Mouse (Mus musculus) layer of hippocampus, adult 8-10 months (tissue): ENCODE results near the gene Cep85l. TPM values are rescaled to one million over a fixed set of nuclear protein-coding genes. Genes with fewer than 3 reads are reported as not detected.

Experiments used
- DNase-seq, 2 experiments: peaks; one replicate each; pipeline ENCODE4 v3.0.0; 2022; ENCODE audit warnings: low spot score in 2 of 2
- total RNA-seq, 4 experiments: library from RNA; stranded (reverse); gene quantifications; 2 replicates each; pipeline ENCODE4 v1.2.4; 2022

Cep85l gene
- total RNA-seq, 4 experiments from 2014 or later, result 22.7 to 24.3 (median 23.8) TPM

DNA sequence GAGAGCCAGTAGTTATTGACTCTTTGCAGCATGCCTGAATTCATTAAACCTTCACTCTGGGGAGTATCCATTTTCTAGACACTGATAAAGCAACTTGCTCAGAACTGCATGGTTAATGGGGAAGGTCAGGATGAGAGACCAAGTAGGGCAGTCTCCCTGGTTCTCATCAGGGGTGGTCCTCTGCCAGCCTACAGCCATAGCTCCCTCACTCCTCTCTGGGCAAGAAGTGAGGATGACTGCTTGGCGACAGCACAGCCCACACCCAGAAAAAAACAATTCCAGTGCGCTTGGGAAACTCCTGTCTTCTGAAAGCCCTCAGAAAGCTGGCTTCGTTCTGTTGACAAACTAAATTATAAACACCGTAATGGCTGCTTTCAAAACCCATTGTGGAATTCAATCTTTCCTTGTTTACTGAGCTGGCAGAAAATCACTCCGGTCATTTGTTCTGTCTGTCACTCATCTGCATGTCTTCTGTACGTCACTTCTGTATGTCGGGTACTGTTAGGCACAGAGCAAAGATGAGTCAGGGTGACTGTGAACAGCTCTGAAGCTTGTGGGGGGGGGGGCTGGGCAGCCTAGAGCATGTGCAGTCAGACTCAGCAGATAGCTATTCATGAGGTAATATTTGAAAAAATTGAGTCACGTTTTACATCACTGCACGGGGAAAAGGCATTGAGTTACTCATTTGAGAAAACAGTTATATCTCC is 15.3 kb upstream of the Cep85l start:
- DNase-seq, result no peak

DNA sequence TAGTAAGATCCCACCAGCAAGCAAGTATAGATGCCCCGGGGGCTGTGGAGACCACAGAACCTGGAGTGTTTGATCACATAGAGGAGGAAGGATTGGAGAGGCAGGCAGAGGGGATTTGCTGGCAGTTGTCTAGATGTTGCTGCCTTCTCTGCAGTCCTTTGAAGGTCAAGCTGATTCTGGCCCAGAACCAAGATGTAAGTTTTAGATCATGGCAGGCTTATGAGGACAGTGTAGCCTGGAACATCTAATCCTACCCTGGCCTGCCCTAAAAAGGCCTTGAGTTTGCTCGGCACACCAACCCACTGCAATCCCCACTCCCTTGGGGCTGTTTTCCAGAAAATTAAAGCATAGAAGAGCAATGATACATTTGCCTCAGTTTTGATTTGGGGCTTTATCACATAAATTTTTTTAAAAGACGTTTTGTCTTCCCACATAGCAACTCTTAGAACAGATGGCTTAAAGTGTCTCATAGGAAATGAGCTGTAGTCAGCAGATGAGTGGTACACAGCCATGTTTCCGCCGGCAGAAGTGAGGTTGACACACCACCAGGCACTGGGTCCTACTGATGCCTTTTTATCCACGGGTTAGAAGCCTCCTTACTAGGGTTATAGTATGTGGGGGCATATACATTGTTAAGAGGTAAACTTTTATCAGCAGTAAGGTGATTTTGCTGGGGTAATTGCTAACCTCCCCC is 8.6 kb upstream of the Cep85l start:
- peak in 1 of 2 experiments; percentile 36 for DNase-seq

DNA sequence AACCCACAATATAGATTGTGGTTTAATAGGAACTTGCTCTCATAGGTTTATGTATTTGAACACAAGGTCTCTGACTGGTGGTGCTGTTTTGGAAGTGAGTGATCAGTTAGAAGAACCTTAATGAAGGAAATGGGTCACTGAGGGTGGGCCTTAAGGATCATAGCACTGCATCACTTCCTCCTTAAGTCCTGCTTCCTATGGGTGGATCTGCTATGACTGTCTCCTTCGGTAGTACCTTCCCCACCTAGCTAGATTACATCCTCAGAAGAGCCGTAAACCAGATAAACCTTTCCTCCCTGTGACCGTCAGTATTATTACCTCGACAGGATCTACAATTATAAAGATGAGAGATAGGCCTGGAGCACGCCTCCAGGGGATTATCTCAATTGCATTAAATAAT is 5.7 kb upstream of the Cep85l start:
- no peak for DNase-seq

DNA sequence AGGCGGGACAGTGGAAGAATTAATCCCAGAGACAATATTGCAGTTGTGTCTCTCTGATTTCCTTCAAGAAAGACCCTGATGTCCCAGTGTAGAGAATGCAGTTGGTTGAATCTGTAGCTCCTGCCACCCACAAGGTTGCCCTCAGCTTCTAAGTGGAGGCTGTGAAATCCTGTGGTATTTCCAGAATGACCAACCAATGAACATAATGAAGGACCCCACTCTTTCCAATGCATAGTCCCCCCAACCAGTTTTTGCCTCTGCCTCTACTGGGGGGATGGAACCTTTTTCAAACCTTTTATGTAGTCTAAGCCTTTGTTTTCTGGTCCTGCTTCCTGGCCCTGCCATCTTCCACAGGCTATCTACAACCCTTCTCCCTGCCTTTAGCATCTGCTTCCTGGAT is 5.1 kb upstream of the Cep85l start:
- no peak for DNase-seq

DNA sequence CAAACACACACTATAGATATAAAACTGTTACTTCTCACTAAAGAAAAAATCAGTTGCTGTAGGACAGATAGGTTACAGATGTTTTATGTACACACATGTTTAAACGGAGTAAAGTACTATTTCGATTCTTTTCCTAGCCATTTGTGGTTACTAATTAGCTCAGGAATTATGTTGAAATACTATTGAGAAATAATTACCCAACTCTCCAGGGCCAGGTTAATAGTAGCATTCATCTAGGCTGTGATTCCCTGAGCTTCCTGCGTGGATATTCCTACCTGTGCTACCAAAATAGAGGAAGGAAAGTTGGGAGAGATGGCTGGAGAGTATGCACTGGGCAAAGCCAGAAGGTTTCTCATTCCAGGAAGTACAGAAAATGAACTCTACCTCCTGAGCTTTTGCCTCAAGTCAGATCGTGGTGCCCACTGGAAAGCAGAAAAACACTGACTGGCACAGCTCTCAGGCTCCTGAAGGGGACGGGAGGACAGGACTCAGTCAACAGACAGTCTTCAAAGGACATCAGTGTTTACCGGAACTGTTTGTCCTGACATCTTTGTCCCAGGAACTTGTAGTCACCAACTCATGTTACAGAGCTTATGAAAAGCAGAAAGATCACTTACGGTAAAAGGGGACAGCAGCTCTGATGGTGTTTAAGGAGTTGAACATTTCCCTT is 3.1 kb upstream of the Cep85l start:
- DNase-seq, result no peak

DNA sequence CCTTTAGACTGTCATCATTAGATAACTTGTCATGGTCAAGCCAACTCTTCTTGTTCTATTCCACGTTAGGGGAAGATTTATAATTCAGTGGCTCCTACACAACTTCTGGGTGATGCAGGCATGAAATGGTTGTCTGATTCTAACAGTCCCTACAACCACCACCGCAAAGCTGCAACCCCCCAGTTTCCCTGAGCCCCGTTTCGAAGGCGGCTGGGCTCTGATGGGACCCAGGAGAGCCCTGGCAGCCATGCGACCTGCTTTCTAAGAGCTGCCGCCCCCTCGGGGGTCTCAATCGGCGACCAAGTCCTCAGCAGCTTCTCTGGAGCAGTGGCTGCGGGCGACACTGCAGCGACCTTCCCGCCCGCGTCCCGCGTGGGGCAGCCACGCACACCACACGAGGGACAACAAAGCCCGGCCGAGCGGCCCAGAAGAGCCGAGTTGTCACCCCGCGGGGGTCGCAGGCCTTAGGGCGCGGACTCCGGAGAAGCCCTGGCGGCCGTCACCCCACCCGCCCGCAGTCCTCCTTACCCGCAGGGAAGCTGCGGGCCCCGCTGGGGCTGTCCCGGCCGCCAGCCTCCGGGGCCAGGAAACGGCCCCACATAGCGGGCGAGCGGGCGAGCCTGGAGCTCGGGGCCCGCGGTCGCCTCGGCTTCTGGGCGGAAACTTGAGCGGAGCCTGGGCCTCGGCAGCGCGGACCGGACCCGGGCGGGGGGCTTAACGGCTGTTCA is 602 bp downstream of the Cep85l start:
- peak in 1 of 2 experiments; percentile 31 for DNase-seq

DNA sequence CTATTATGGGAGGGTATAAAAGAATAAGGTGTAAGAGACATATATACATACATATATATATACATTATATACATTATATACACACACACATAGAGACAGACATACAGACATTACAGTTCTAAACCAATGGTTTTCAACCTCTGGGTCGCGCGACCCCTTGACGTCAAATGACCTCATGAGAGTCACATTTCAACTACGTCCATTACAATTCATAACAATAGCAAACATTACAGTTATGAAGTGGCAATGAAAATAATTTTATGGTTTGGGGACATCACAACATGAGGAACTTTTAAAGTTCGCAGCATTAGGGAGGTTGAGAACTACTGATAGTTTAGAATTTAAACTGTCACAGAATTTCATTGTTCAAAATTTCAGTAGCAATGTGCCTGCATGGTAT is 1.5 kb downstream of the Cep85l start:
- DNase-seq, result no peak

DNA sequence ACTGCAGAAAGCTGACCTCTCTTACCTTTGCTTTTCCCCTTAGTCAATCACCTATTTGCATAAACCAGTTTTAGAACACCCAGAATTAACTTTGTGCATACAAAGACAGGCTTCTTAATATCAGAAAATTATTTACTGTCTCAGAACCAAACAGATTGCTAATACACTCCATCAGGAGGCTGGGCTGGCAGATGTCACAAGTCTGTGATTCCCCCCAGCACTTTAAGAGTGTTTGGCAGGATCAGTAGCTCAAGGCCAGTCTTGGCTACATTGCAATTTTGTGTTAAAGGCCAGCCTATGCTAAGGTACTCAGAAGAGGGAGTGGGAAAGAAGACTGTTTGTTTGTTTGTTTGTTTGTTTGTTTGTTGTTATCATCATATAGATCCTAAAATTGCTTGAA is 2.7 kb downstream of the Cep85l start:
- no peak for DNase-seq

DNA sequence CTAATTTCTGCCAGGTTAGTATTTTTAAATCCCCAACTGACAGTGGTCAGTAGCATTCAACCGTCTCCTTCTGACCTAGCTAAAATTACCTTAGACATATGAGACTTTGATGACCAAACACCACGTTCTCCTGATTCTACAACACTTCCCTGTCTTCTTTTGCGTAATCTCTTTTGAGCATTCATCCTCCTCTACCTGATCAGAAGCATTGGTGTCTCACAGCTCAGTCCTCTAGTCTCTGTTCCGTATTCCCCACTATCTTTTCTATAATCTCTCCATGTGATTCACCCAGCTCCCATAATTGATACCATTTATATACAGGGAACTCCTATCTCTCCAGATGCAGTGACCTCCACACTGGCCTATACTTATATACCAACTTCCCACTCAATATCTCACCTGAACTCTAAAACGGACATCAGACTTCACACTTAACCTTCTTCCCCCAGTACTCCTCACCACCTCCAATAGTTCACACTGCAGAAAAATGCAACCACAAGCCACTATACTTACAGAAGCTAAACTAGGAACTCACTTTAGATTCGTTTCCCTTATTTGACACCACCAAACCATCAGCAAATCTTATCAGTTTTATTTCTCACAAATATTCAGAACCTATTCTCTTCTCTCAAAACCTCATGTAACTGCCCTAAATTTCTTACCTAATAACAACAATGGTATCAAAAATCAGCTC is 5.7 kb downstream of the Cep85l start:
- DNase-seq, result no peak

DNA sequence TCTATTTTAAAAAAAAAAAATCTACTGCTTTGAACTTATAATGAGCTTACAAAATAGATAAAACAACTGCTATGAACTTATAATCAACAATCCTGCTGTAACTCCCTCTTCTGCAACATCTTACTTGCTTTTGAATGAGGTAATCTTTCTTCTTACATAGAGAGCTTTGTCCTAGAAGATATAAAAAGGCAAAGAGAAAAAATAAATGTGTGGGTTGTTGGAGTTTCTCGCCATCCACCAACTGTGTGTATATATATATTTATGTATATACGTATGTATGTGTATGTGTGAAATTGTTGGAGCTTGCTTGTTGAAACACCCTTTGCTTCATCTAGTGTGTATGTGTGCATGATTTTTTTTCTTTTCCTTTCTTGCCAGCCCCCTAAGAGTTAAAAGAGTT is 12.5 kb downstream of the Cep85l start:
- DNase-seq, result no peak

DNA sequence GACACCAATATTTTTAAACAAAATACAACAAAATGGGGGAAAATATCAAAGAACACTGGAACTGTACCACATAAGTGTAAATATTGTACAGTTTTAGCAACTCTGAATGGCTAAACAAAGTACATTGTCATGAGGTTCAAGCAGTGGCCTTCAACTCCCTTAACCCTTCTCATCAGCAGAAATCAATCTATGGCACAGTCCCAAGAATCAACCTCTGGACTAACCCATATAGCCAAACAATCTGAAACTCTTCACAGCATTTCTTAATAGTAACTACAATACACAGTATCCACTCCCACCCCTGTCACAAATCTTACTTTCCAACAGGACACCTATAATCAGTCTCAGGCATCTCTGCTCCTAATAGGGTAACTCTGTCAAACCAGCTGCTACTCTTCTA is 15.4 kb downstream of the Cep85l start:
- DNase-seq, result no peak

DNA sequence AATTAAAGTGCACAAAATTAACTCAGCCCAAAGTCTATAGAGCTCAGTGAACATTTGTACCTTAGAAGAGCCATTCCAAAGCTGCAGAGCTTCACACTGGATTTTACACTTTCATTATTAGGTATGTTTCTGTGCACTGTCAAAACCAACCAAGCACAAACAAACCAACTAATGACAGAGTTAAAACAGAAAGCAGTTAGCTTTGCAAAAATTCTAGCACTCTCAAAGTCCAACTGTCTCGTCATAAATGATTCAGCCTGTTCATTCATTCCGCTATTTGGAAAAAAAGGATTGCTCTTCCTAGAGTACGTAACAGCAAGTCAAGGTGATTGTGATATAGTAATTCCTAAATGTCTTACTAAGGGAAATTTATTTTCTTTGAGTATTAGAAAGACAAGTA is 20.7 kb downstream of the Cep85l start:
- DNase-seq, result no peak

DNA sequence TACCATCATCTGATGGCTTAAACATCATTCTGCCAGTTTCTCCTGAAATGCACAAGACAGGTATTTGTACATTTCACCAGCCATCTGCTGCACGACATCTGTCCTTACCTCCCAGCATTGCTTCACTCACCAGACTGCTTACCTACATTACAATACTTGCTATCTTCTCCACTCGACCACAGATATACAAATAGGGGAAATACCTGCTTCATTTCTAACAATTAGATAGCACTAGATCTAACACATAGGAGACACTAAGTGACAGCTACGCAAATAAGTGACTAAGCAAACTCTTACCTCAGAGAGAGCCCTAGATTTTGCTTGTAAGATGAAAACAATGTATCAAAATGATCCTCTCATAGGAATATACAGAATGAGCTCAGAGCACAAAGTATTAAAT is 26.1 kb downstream of the Cep85l start:
- no peak for DNase-seq

DNA sequence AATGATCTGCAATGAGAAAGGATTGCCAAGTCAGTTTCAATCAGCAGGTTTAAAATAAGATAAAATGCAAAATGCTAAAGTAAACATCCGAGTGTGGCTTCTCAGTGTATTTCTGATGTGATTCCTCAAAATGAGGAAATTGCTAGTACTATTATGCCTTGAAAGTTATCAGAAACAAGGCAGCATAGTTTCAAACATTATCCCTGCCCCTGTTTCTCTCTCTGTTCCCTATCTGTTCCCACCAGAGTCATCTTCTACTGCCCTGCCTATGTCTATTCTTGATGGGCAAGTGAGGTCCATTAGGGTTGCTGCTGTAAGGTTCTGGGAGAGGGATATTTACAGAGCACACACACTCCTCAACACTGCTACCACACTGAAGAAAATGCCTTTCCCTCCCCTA is 30.5 kb downstream of the Cep85l start:
- no peak for DNase-seq

DNA sequence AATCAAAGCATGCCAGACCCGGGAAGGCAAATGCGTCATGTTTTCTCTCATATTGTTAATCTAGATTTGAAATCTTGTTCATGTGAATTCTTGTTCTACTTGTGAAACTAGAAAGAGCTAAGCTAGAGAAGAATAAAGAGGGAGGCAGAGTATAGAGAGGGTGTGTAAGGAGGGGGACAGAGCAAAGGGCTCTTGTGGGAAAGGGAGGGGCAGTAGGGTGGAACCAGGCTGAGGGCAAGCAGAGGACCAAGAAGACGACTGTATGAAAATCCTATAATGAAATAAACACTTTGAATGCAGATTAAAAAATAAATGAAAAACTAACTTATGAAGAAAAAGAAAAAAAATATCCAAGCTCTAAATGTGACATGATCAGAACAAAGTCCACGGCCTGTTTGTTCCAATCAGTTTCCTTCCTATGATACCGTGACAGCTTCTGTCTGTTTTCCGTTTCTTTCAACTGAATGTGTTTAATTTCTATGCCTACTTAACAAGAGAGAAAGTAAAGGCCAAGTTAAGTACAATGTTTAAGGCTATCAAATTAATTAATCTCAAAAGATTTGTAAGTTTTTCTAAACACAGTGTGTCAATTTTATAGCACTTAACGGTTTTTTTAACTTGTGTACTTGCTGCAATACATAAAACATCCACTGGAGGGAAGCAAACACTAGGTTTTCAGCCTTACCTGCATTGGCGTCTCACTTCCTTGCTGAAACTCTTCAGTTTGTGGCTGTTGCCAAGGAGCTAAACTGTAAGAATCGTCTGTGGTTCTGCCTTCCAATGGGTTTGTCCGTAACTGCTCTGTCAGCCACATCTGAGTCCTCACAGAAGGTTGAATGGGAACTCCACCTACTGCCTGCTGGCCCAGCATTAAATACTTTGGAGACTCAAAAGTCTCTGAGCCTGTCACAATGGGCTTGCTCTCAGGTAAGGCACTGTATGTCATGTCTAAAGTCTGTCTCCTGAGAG is 31.7 kb downstream of the Cep85l start:
- DNase-seq, result peak; percentile 22 to 52

DNA sequence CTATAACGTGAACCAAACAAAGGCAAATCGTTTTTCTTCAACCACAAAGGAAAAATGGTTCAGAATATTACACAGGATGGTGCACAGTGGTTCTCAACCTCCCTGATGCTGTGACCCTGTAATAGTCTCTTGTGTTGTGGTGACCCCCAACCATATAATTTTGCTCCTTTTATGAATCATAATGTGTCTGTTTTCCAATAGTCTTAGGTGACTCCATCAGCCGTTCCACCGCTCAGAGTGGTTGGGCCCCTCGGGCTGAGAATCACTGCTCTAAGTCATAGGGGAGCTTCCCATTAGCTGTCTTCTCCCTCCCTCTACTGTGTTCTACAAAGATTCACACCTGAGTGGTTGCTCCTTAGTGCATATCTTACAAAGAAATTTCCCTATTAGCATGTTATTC is 32.8 kb downstream of the Cep85l start:
- no peak for DNase-seq

DNA sequence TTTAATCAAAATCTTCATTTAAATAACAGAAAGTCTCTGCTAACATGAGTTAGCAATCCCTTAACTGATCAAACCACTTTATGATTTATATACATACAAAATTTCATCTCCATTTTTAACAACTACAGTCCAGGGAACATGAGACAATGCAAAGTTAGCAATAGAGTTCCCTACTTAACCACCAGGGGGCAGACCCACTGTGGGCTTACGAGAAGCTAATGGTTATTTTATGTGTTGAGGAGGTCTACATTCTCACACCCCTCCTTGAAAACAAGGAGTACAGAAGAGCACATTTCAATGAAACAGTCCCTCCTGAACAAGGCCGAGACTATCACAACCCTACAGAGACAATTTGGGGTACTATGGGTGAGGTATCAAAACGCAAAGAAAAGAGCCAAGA is 33.2 kb downstream of the Cep85l start:
- DNase-seq, result peak in 1 of 2 experiments; percentile 29

DNA sequence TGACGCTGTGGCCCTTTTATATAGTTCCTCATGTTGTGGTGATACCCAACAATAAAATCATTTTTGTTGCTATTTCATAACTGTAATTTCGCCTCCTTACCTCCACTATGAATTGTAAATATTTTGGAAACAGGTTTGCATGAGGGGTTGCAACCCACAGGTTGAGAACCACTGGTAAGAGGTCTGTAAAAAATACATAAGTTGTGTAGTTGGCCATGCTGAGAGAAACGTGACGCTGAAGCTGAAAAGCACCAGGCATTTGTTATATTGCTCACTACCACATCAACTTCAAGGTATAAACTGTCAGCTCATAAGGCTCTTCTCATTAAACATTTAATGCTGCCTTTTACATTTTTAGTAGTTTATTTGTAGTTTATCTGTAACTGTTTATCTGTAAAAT is 34.2 kb downstream of the Cep85l start:
- DNase-seq, result no peak

DNA sequence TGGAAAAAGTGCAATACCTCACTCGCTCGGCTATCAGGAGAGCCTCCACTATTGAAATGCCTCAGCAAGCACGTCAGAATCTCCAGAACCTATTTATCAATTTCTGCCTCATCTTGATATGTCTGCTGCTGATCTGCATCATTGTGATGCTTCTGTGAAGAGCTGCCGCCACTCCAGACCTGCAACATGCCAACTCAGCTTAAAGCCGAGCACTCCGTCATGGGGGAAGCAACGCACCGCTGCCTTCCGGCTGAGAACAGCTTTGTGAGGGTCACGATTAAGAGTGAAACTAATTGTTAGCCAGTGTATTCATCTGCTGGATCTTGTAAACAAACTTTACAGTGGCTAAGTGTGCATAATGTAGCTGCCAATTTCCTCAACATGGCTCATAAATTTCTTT is 35.9 kb downstream of the Cep85l start:
- no peak for DNase-seq

DNA sequence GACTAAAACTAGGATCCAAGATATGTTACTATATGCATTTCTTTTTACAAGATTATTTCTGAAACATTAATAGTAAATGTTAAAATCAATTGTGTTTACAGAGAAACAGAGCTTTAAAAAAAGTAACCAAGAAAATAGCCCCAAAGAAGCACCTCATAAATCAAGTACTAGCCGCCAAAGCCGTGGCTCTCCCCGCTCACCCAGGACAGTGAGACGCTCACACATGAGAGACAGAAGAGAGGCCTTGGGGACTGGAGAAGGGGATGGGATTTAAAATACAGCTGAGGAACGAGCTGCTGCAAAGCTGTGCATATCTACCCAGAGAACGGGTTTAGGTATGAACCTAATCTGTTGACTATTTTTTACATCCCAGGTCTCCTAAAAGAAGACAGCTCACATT is 36.4 kb downstream of the Cep85l start:
- no peak for DNase-seq
